Mouse (Mus musculus): ENCODE data around the gene Pnliprp1.
A peak's percentile ranks its signal among the peaks of the same experiment; 100 is the strongest.

Gene Pnliprp1

GRCm38 (mm10) chr19:58728445-58729031 lies at the start of gene Pnliprp1:
Gene Pnliprp1 (plus strand): TSS chr19:58728887.
- no peak for DNase-seq

- no peak for DNase-seq
Observed at GRCm38 (mm10) chr19:58688933-58689332, 39.8 kb upstream of the Pnliprp1 start.

DNA sequence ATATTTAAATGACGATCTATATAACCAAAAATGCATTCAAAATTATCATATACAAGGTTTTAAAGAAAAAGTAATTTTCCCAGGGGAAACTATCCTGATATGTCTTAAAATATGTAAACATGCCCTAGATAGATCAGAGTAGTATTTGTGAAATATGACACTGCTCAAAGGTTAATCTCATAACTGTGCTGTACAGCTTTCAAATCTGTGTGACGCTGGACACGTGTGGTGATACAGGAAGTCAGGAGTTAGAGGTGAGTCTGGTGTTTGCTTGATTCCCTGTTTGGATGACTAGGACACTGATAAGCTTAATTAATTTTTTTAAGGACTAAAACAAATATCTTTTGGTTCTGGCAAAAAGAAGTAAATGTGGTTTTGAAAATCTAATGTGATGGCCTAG lies 33.4 kb upstream of the Pnliprp1 start:
- DNase-seq, result no peak

GRCm38 (mm10) chr19:58696235-58696634 lies 32.5 kb upstream of the Pnliprp1 start:
- DNase-seq, result no peak

GRCm38 (mm10) chr19:58704556-58704955 lies 24.1 kb upstream of the Pnliprp1 start:
- no peak for DNase-seq

GRCm38 (mm10) chr19:58708611-58709010 lies 20.1 kb upstream of the Pnliprp1 start:
- no peak for DNase-seq

- no peak for DNase-seq
Observed at GRCm38 (mm10) chr19:58717925-58718324, 10.8 kb upstream of the Pnliprp1 start.

GRCm38 (mm10) chr19:58720439-58720838 lies 8.2 kb upstream of the Pnliprp1 start:
- no peak for DNase-seq

DNA sequence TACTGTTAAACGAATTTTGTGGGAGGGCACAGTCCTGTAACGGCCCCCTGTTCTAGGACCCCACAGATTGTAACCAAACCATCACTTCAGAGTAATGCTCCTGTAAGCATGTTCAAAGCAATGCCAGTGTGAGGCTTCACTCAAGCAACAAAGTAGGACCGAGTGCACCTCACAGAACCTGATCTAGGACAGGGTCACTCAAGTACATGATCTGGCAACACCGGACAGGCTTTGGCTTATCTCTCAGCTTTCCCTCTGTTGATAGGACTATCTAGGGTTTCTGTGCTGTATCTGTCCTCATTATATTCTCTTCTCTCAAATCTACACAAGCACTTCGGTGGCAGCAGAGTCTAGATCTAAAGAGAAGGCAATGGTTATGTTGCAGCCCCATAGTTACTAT lies 2.1 kb upstream of the Pnliprp1 start:
- DNase-seq, result no peak

DNA sequence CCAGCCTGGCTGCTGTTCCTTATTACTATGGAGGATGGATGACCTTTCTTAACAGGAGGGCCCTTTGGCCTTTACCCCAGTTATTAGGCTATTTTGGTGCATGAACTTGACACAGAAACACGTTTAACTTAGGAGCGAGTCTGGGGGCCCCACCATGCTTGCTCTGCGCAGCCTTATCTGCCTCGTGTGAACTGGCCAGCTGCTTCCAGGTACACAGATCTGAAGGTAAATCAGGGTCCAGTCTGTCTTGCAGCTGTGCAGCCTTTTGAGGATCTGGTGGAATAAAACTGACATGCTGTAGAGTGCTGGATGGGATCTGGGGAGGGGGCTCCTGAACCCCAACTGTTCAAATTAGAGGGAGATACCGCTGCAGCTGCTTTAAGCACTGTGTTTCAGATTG lies 931 bp upstream of the Pnliprp1 start:
- no peak for DNase-seq

- no peak for DNase-seq
Observed at GRCm38 (mm10) chr19:58733216-58733615, 4.5 kb downstream of the Pnliprp1 start.

- no peak for DNase-seq
Observed at GRCm38 (mm10) chr19:58738111-58738510, 9.4 kb downstream of the Pnliprp1 start.

DNA sequence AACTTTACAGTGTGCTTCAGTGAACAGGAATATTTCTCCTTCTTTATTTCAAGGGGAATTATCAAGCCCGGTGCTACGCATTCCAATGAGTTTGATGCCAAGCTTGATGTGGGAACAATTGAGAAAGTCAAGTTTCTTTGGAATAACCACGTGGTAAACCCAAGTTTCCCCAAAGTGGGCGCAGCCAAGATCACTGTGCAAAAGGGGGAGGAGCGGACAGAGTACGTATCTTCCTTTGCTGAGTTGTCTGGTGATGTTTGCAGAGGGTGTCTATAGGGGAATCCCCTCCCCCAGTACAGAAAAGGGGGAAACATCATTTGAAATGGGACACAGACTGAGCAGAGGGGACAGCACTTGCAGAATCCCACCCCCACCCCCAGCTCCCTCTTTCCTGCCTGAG lies 12.3 kb downstream of the Pnliprp1 start:
- no peak for DNase-seq

- DNase-seq, result no peak
Observed at GRCm38 (mm10) chr19:58742711-58743110, 14.0 kb downstream of the Pnliprp1 start.

DNA sequence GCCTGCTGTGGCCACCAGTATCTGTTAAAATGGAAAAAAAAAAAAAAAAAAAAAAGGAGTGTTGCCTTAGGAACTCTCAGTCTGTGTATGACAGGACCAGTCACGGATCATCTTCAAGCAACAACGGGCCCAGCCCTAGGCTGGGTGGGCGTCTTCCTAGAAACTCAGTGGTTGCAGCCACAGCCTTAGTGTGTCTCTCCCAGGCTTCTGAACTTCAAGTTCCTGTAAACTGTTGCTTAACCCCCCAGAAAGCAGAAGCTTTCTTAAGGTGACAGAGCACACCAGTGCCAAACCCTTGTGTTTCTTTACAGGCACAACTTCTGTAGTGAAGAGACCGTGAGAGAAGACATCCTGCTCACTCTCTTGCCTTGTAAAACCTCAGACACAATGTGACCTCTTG lies 15.0 kb downstream of the Pnliprp1 start:
- DNase-seq, result no peak

GRCm38 (mm10) chr19:58747498-58748000 lies 18.9 kb downstream of the Pnliprp1 start:
- no peak for DNase-seq

DNA sequence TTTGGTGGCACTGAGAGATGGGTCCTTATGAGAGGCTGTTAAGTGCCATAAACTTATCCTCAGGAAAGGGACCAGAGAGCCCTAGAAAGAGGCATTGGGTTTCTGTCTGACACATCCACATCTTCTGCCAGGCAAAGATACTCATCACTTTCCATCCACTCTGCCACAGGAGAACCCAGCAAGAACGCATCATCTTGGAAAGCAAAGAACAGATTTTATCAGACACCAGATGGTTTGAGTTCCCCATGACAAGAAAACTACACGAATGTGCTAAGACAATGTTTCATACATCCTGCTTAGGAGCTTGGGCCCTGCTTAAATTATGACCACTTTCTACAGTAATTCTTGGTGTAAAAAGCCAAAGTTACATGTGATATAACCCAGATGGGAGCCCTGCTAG lies 22.1 kb downstream of the Pnliprp1 start:
- no peak for DNase-seq

- DNase-seq, result no peak
Observed at GRCm38 (mm10) chr19:58751504-58751903, 22.8 kb downstream of the Pnliprp1 start.

DNA sequence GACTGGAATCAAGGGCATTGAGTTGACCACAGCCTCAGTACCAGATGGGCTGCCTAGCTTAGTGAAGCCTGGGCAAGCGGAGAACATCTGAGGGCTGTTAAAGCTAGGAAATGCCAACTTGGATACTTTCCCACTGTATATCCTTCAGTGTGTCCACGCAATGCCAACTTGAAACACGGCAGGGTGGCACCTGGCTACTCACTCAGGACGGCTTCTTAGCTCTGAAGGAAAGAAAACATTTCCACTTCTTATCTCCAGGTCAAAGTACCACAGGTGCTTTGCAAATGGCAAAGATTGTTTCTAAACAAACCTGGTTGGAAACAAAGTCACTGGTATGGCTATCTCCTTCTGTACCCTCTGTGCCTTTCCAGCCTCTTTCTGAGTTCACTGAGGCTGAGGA lies 30.2 kb downstream of the Pnliprp1 start:
- DNase-seq, result no peak

DNA sequence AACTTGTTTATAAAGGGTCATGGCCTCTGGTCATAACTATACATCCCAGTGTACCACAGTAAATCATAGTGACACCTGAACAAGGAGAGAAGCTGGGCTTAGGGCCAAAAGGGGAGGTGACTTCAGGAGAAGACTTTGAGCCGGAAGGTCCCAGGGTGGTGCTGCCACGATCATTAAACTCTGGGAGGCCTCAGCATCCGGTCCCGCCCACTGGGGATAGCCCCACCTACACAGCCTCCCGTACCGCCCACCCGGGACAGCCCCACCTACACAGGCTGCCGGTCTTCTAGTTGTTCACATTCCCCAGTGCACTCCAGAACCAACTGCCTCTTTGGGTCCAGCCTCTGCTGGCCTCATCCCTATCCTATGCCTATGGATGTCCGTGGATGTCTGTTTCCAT lies 30.7 kb downstream of the Pnliprp1 start, which contains the start of gene Pnliprp2:
TSS of gene Pnliprp2 (plus strand) at position 297 of the 400 bp plus-strand sequence.
- no peak for DNase-seq

- DNase-seq, result no peak
Observed at GRCm38 (mm10) chr19:58762316-58762715, 33.6 kb downstream of the Pnliprp1 start.

DNA sequence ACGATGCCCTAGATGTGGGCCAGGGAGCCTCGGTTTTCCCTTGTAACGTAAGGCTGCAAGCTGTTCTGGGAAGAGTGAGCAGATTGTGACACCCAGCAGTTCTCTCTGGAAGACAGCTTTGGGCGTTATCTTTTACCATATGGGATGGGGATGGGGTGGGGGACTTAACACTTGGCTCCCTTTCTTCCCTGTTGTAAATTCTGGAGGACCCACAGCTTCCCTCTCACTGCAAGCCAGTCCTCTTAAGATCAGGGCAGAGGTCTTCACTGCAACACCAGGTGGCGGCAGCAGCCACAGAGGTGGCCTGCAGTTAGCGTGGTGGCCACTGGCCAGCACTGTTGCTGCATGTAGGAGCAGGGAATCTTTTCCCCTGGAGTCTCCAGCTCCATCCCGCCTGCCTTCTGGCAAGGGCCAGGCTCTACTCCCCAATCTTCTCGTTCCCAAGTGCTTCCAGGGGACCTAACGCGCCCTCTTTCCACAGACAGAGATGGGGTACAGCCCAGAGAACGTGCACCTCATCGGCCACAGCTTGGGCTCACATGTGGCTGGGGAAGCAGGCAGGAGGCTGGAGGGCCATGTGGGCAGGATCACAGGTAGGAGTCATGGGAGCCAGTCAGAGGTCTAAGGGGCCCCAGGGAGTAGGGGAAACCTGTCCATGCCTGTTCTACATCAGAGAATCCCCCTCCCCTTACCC lies 34.3 kb downstream of the Pnliprp1 start:
- DNase-seq, result peak; percentile 13

GRCm38 (mm10) chr19:58767329-58767728 lies 38.6 kb downstream of the Pnliprp1 start:
- DNase-seq, result no peak

DNA sequence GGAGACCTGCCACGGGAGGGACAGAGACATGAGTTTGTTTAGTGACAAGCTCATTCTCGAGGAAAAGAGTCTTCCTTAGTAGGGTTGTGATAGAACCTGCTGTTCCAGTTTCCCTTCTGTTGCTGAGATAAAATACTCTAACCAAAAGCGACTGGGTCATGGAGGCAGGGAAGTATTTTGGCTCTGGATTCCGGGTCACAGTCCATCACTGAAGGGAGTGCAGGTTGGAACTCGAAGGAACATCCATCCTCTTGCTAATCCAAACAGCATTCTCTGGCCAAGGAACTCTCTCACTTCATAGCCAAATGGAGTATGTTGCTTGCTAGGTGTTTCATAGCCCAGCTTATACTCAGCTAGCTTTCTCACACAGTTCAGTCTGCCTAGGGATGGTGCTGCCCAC lies 47.8 kb downstream of the Pnliprp1 start:
- no peak for DNase-seq

DNA sequence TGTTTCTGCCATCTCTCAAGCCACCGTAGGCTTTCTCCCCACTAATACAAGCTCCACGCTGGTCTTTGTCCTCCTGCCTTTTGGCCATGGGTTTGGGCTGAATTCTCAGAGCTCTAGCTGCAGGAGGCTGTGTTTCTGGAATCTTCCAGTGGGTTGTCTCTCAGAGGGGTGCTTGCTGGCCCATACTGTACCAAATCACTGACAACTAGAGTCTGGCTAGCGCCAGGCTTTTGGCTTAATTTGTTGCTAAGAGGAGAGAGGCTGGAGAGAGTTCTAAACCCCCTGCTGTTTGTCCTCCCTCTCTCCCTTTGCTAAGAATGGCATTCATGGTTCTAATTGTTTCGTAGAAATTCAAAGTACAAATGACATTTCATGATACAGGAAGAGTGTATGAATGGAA lies 52.9 kb downstream of the Pnliprp1 start:
- DNase-seq, result no peak
